ENCODE assay signal across 9 mouse cellular contexts in genomic region chr17:33953310-33953709, GRCm38 (mm10). TPM values are rescaled to one million over a fixed set of nuclear protein-coding genes. Genes with fewer than 3 reads are reported as not detected.
DNase-seq lines count a peak whose midpoint lies in the region; ATAC-seq and TF ChIP-seq lines count a peak whose summit lies in the region.
"Had no signal": no experiment of that assay in that cellular context is flagged by ENCODE, and none has a peak within 500 bp of the region (broad histone marks: within the 10 kb centered on the region; RNA-seq: fewer than 3 reads in every experiment).

No protein-coding gene starts in this region.

- no peak for ATAC-seq in kidney, embryonic 16.5 days (ENCODE audit: low FRiP score, low TSS enrichment)
- no peak for ATAC-seq in forebrain, embryonic 14.5 days
- no peak for ATAC-seq in liver, embryonic 14.5 days (ENCODE audit: insufficient read depth)

- 0 out of 2 replicates have a peak overlapping the region, but pooled peaks have one; percentile 43 for H3K27ac ChIP-seq in kidney, embryonic 16.5 days (ENCODE audit: low read length)
- no peak overlapping the region for H3K27ac ChIP-seq in forebrain, embryonic 14.5 days (ENCODE audit: low read depth, low read length)
- peak overlapping the region; percentile 59 for H3K27ac ChIP-seq in liver, embryonic 14.5 days

- peaks cover 35% of the 10 kb centered on the region for H3K36me3 ChIP-seq in kidney, embryonic 16.5 days (ENCODE audit: insufficient read depth, low read length)
- H3K36me3 ChIP-seq in forebrain, embryonic 14.5 days (ENCODE audit: control insufficient read depth, insufficient read depth, low read length), result peaks cover 55% of the 10 kb centered on the region
- peaks cover 29% of the 10 kb centered on the region for H3K36me3 ChIP-seq in liver, embryonic 14.5 days (replicated peaks; ENCODE audit: control insufficient read depth, insufficient read depth, low read depth)

- H3K27me3 ChIP-seq in kidney, embryonic 16.5 days (ENCODE audit: insufficient read depth, low read length), result no peaks in the 10 kb centered on the region
- no peaks in the 10 kb centered on the region for H3K27me3 ChIP-seq in forebrain, embryonic 14.5 days (replicated peaks; ENCODE audit: control insufficient read depth, insufficient read depth, low read length)
- H3K27me3 ChIP-seq in liver, embryonic 14.5 days (ENCODE audit: control insufficient read depth, insufficient read depth, low read length), result no peaks in the 10 kb centered on the region

- 81% methylated on average over 3 of the region's 3 CpGs for WGBS in kidney, embryonic 16.5 days
- WGBS in forebrain, embryonic 14.5 days, result 79% methylated on average over 3 of the region's 3 CpGs
- 49% methylated on average over 3 of the region's 3 CpGs for WGBS in liver, embryonic 14.5 days (ENCODE audit: insufficient replicate concordance)

- no peak for DNase-seq in kidney, postnatal 36 days
- DNase-seq in ZHBTc4 (ENCODE audit: low read depth, low spot score), result peak; percentile 21
- DNase-seq in forebrain, embryonic 14.5 days (ENCODE audit: low spot score), result no peak
- DNase-seq in liver, embryonic 14.5 days (ENCODE audit: low read depth in 3 of 3, low spot score in 3 of 3), result no peak
- no peak for DNase-seq in MN1 (ENCODE audit: low spot score)
- no peak for DNase-seq in natural killer cell, adult 2 months (ENCODE audit: low spot score in 2 of 2)
- no peak for DNase-seq in right cerebral cortex, postnatal 4 days
- DNase-seq: cerebellum, adult 2 months had no signal

- TF ChIP-seq EP300 in liver, embryonic 14.5 days (IDR thresholded peaks at IDR 0.05; ENCODE audit: low read depth), result no peak

- TF ChIP-seq CTCF in liver, embryonic 14.5 days (IDR thresholded peaks at IDR 0.05; ENCODE audit: low read depth), result no peak

- peak overlapping the region; percentile 87; the same call in 1 of the 2 replicates for H3K4me3 ChIP-seq in kidney, embryonic 16.5 days (ENCODE audit: low read length)
- no peak overlapping the region for H3K4me3 ChIP-seq in forebrain, embryonic 14.5 days (ENCODE audit: low read depth, low read length)
- peak overlapping the region; percentile 70 to 82; a peak in 3 of 4 replicates for H3K4me3 ChIP-seq in liver, embryonic 14.5 days (ENCODE audit: insufficient read depth in 1 of 2, low read depth in 2 of 2, low read length in 2 of 2)

- peaks cover 50% of the 10 kb centered on the region for H3K4me1 ChIP-seq in kidney, embryonic 16.5 days (ENCODE audit: insufficient read depth, low read length)
- peaks cover 29% of the 10 kb centered on the region for H3K4me1 ChIP-seq in forebrain, embryonic 14.5 days (ENCODE audit: control insufficient read depth, insufficient read depth, low read length)
- peaks cover 18 to 20% of the 10 kb centered on the region in 2 experiments for H3K4me1 ChIP-seq in liver, embryonic 14.5 days (replicated peaks; ENCODE audit: control insufficient read depth in 2 of 2, insufficient read depth in 2 of 2, low read length in 1 of 2)

- H3K9me3 ChIP-seq in kidney, embryonic 16.5 days (ENCODE audit: low read length), result no peaks in the 10 kb centered on the region
- H3K9me3 ChIP-seq in forebrain, embryonic 14.5 days (replicated peaks; ENCODE audit: control insufficient read depth, low read length), result no peaks in the 10 kb centered on the region
- H3K9me3 ChIP-seq in liver, embryonic 14.5 days (ENCODE audit: control insufficient read depth, low read length), result no peaks in the 10 kb centered on the region

- peak overlapping the region; percentile 87 for H3K9ac ChIP-seq in kidney, embryonic 16.5 days (replicated peaks; ENCODE audit: low read length)
- no peak overlapping the region for H3K9ac ChIP-seq in forebrain, embryonic 14.5 days (ENCODE audit: low read length)
- H3K9ac ChIP-seq in liver, embryonic 14.5 days (replicated peaks), result peak overlapping the region; percentile 86

- H3K4me2 ChIP-seq in kidney, embryonic 16.5 days (replicated peaks; ENCODE audit: low read depth, low read length), result peak overlapping the region; percentile 99
- 0 out of 2 replicates have a peak overlapping the region, but pooled peaks have one; percentile 5 for H3K4me2 ChIP-seq in forebrain, embryonic 14.5 days (ENCODE audit: low read length)
- H3K4me2 ChIP-seq in liver, embryonic 14.5 days (ENCODE audit: low read depth), result peak overlapping the region; percentile 89

RNA-seq across cellular contexts. Expression of gene B3galt4, which starts 2.0 kb away (rescaled TPM):
- polyA plus RNA-seq in kidney, embryonic 16.5 days (2015; fragmentation: Nextera tagmentation; extraction: Ambion mirVana), result 6.2 and 6.9 TPM in 2 replicates
- polyA plus RNA-seq in forebrain, embryonic 14.5 days (2014; fragmentation: Nextera tagmentation; extraction: Ambion mirVana), result 6.0 and 6.7 TPM in 2 replicates
- polyA plus RNA-seq in liver, embryonic 14.5 days (2012; rRNA removed), result 1.1 and 1.3 TPM in 2 replicates
- polyA plus RNA-seq in liver, embryonic 14.5 days (2014; fragmentation: Nextera tagmentation; extraction: Ambion mirVana), result 1.1 and 1.8 TPM in 2 replicates

RNA-seq across cellular contexts. Expression of gene Vps52, which starts 2.3 kb away (rescaled TPM):
- polyA plus RNA-seq in kidney, embryonic 16.5 days (2015; fragmentation: Nextera tagmentation; extraction: Ambion mirVana), result 51.9 and 54.7 TPM in 2 replicates
- 41.6 and 50.4 TPM in 2 replicates for polyA plus RNA-seq in forebrain, embryonic 14.5 days (2014; fragmentation: Nextera tagmentation; extraction: Ambion mirVana)
- 17.4 and 18.7 TPM in 2 replicates for polyA plus RNA-seq in liver, embryonic 14.5 days (2012; rRNA removed)
- 15.2 and 18.4 TPM in 2 replicates for polyA plus RNA-seq in liver, embryonic 14.5 days (2014; fragmentation: Nextera tagmentation; extraction: Ambion mirVana)

RNA-seq across cellular contexts. Expression of gene Rps18, which starts 2.5 kb away (rescaled TPM):
- 1,660 and 1,786 TPM in 2 replicates for polyA plus RNA-seq in kidney, embryonic 16.5 days (2015; fragmentation: Nextera tagmentation; extraction: Ambion mirVana)
- polyA plus RNA-seq in forebrain, embryonic 14.5 days (2014; fragmentation: Nextera tagmentation; extraction: Ambion mirVana), result 1,022 and 1,419 TPM in 2 replicates
- 829 and 1,098 TPM in 2 replicates for polyA plus RNA-seq in liver, embryonic 14.5 days (2012; rRNA removed)
- 1,411 and 1,430 TPM in 2 replicates for polyA plus RNA-seq in liver, embryonic 14.5 days (2014; fragmentation: Nextera tagmentation; extraction: Ambion mirVana)

RNA-seq across cellular contexts. Expression of gene Wdr46, which starts 12.8 kb away (rescaled TPM):
- polyA plus RNA-seq in kidney, embryonic 16.5 days (2015; fragmentation: Nextera tagmentation; extraction: Ambion mirVana), result 32.7 and 37.7 TPM in 2 replicates
- polyA plus RNA-seq in forebrain, embryonic 14.5 days (2014; fragmentation: Nextera tagmentation; extraction: Ambion mirVana), result 10.5 and 14.6 TPM in 2 replicates
- polyA plus RNA-seq in liver, embryonic 14.5 days (2012; rRNA removed), result 17.3 and 18.9 TPM in 2 replicates
- polyA plus RNA-seq in liver, embryonic 14.5 days (2014; fragmentation: Nextera tagmentation; extraction: Ambion mirVana), result 8.0 and 11.6 TPM in 2 replicates

RNA-seq across cellular contexts. Expression of gene Pfdn6, which starts 13.2 kb away (rescaled TPM):
- 168 and 174 TPM in 2 replicates for polyA plus RNA-seq in kidney, embryonic 16.5 days (2015; fragmentation: Nextera tagmentation; extraction: Ambion mirVana)
- 185 and 192 TPM in 2 replicates for polyA plus RNA-seq in forebrain, embryonic 14.5 days (2014; fragmentation: Nextera tagmentation; extraction: Ambion mirVana)
- 36.8 and 62.4 TPM in 2 replicates for polyA plus RNA-seq in liver, embryonic 14.5 days (2012; rRNA removed)
- polyA plus RNA-seq in liver, embryonic 14.5 days (2014; fragmentation: Nextera tagmentation; extraction: Ambion mirVana), result 103 TPM in 2 replicates

Comparison
In these comparisons a context has a peak if more than half of its experiments do, and no peak if none do; other contexts are left out.
1. H3K4me2 ChIP-seq: peak in every context shown above with its lines; median percentile 99 in kidney, embryonic 16.5 days; 89 in liver, embryonic 14.5 days; 5 in forebrain, embryonic 14.5 days.